Mouse (Mus musculus) stomach, postnatal 0 days (tissue): ENCODE measurements at regions not wholly inside any gene's neighbourhood (a gene's known extent, or its start where the extent isn't known, plus 50 kb on each side); places are given as distances from the start of the nearest gene placed in this dataset.

ENCODE experiments used
- CTCF ChIP-seq: IDR thresholded peaks from 2 replicates; pipeline ENCODE4 v1.5.1; 2016; ENCODE audit warnings: antibody characterized with exemption, low read depth, mild to moderate bottlenecking, moderate library complexity
- EP300 ChIP-seq: optimal IDR thresholded peaks from 2 replicates; pipeline ENCODE3; 2016; ENCODE audit warnings: antibody characterized with exemption

DNA sequence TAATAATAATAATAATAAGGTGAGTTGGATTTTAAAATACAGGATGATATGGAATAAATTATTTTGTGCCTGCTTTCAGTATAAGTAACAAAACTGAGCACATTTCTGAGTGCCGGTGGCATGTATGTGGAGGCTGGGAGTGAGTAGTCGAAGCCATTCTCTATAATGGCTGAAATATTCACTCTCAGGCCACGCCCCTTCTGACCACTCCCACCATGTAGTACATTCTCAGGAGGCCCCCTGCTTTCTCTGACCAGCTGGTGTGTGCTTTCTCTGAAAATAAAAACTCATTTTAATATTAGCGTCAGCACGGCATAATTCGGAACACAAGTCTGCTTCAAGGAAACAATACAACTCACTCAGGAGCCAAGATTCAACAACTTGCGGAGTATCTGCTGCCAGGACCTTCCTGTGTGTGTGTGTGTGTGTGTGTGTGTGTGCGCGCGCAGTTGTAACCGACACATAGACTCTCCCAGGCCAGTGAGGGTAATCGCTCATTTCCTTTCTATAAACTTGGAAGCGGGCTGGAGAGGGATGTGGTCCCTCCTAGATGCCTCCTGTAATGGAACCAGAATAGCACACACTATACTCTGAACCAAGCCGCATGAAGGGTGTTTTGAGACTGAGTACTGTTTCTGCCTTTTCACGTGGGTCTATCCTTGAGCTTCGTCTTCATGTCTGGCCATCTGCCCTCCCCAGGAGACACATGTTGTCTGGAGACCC is 67.9 kb upstream of the Sesn3 start:
- TF ChIP-seq EP300 (no peak), CTCF (no peak)
